Mouse (Mus musculus): ENCODE data around the gene Nasp. TPM values are rescaled to one million over a fixed set of nuclear protein-coding genes. Genes with fewer than 3 reads are reported as not detected.
A peak's percentile ranks its signal among the peaks of the same experiment; 100 is the strongest.

Nasp gene
- total and polyA plus RNA-seq, 3 experiments, result 3.0 to 18.3 (median 16.9) TPM

DNA sequence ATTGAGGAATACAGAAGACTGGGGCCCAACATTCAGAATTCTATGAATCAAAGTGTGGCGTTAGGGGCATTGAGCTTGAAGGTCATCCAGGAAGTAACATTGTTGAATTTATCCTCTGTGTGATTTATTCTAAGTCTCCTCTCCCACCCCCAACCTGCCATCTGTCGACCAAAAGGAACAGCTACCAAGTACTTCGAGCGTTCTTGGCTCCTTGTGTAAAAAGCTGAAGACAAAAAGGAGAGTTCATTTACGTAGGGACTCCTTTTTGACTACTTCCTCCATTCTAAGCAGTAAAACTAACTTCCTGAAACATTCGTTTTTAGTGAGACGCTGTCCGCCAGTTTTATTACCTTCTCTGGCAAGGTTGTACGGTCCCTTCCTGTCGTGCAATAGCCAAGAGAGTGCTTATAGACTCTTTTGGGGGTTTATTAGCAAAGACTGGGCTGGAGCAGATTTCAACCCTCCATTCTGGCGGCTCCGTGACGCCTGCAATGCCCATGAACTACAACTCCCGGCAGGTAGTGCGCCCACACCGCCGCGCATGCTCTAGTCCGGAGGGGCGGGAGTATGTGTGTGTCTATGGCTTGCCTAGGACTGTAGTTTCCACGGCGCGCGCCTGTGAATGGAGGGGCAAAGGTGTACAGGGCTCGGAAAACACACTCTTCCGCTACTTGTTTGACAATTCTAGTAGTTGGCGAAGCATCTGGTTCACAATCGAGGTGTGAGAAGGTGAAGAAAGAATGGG, 71.0 kb downstream of the Nasp start:
- H3K27ac ChIP-seq, result peak overlapping the region; percentile 95
- peak; percentile 95 to 96 for DNase-seq
- under 1% methylated on average over 28 of the region's 28 CpGs for WGBS
- TF ChIP-seq EP300 (IDR thresholded peaks at IDR 0.05; ENCODE audit: insufficient read depth, low read depth, low read length), result 0 out of 2 replicates have a peak, but pooled peaks have one; percentile 45
- peak; percentile 96 for TF ChIP-seq POLR2A (IDR thresholded peaks at IDR 0.05; ENCODE audit: insufficient read depth, low read depth, low read length)
- TF ChIP-seq CTCF (IDR thresholded peaks at IDR 0.05), result no peak
- H3K27me3 ChIP-seq (ENCODE audit: control insufficient read depth, insufficient read depth, low read length), result no peaks in the 10 kb centered on the region
- peak overlapping the region; percentile 73 for H3K9ac ChIP-seq (ENCODE audit: low read depth, low read length)
- peak overlapping the region; percentile 96 for H3K4me3 ChIP-seq
- peaks cover 3% of the 10 kb centered on the region; the same call in 1 of the 2 replicates for H3K79me2 ChIP-seq (replicated peaks; ENCODE audit: control insufficient read depth, insufficient read depth, low read length)
- intact Hi-C loops (cut with DNase I), result loop anchor here (5.0 to 10.0 kb wide), 5 partner anchors 41 to 436 kb away; partner anchors contain the start of genes Ccdc17, Ipp, Mast2 and Urod
- peaks cover 1% of the 10 kb centered on the region; the same call in 1 of the 2 replicates for H3K4me1 ChIP-seq (ENCODE audit: control insufficient read depth, insufficient read depth, low read length)
- peaks cover 15% of the 10 kb centered on the region for H3K36me3 ChIP-seq (ENCODE audit: control insufficient read depth, insufficient read depth, low read length)

DNA sequence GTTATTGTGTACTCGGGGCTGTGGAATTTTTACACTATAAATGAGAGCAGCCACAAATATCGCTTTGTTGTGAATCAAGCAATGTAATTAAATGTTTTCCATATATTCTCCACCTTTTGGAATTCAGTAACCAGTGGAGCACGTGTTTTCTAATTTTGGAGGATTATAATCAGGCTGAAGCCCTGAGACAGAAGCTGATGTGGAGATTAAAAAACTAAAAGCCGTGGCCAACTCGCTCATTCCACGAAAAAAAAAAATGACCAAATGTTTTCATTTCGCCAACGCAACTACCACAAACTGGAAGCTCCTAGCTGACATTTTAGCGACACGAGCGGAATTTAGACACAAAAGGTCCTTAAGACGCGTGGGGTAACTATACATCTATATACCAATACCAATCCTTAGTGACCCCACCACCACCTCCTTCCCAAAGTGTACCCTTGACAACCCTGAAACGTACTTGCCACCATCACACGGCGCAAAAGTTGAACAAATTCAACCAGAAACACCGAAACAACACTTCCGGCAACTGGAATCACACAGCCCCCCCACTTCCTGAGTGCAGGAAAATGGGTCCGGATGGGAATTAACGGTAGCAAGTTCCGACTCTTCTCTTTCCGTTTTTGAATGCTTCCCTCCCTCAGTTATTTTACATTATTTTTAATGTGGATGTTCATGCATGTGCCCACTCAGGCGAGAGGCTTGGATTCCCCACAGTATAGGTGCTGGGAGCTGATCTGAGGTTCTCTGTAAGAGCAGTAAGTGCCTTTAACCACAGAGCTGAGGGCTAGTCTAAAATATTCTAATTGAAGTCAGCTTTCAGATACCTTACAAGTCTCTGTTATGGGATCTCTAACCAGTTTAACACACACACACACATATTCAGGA, 72.1 kb downstream of the Nasp start, which contains the start of gene Tmem69:
Gene Tmem69 (minus strand): TSS at position 524 of the 888 bp plus-strand sequence.
- H3K79me2 ChIP-seq (replicated peaks; ENCODE audit: control insufficient read depth, insufficient read depth, low read length), result 0 out of 2 replicates have a peak, but pooled peaks cover 2% of the 10 kb centered on the region
- TF ChIP-seq CTCF (IDR thresholded peaks at IDR 0.05), result no peak
- TF ChIP-seq EP300 (IDR thresholded peaks at IDR 0.05; ENCODE audit: insufficient read depth, low read depth, low read length), result 0 out of 2 replicates have a peak, but pooled peaks have one; percentile 63
- peak; percentile 70; the same call in 1 of the 2 replicates for TF ChIP-seq POLR2A (IDR thresholded peaks at IDR 0.05; ENCODE audit: insufficient read depth, low read depth, low read length)
- intact Hi-C loops (cut with DNase I), result loop anchor here (5.0 to 10.0 kb wide), 5 partner anchors 42 to 437 kb away; partner anchors contain the start of genes Ccdc17, Ipp, Mast2 and Urod
- peaks cover 1% of the 10 kb centered on the region; the same call in 1 of the 2 replicates for H3K4me1 ChIP-seq (ENCODE audit: control insufficient read depth, insufficient read depth, low read length)
- peak within 1 kb of the TSS; percentile 95 for H3K27ac ChIP-seq
- no peaks in the 10 kb centered on the region for H3K27me3 ChIP-seq (ENCODE audit: control insufficient read depth, insufficient read depth, low read length)
- peak within 1 kb of the TSS; percentile 96 for H3K4me3 ChIP-seq
- peak; percentile 79 to 81 for DNase-seq
- peak within 1 kb of the TSS; percentile 73 for H3K9ac ChIP-seq (ENCODE audit: low read depth, low read length)
- peaks cover 12% of the 10 kb centered on the region for H3K36me3 ChIP-seq (ENCODE audit: control insufficient read depth, insufficient read depth, low read length)
- WGBS, result 2% methylated on average over 23 of the region's 23 CpGs

DNA sequence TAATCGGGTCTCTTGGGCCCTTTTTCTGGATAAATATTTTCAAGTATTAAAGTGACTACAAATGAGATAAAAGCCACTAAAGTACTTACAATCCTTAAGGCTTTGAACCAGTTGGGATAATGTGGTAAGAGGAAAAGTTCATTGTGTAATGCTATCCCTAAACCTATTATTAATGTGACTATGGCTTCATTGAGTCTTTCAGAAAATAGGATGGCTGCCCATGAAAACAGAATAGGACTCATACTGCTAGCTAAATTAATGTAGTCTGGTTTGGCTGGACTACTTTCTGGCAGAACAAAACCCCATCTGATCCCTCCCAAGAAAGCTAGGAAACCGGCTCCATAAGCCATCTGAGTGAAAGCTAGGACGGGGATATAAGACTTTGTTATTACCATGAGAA, 74.7 kb downstream of the Nasp start:
- Histone ChIP-seq H3K79me2 (replicated peaks; ENCODE audit: control insufficient read depth, insufficient read depth, low read length) (0 out of 2 replicates have a peak, but pooled peaks cover 1% of the 10 kb centered on the region), H3K36me3 (ENCODE audit: control insufficient read depth, insufficient read depth, low read length) (no peaks in the 10 kb centered on the region; the same call in 1 of the 2 replicates), H3K27me3 (ENCODE audit: control insufficient read depth, insufficient read depth, low read length) (no peaks in the 10 kb centered on the region), H3K27ac (no peak overlapping the region), H3K4me1 (ENCODE audit: control insufficient read depth, insufficient read depth, low read length) (no peaks in the 10 kb centered on the region), H3K9ac (ENCODE audit: low read depth, low read length) (no peak overlapping the region), H3K4me3 (no peak overlapping the region)
- no peak for DNase-seq
- 85% methylated on average over 3 of the region's 3 CpGs for WGBS
- intact Hi-C loops (cut with DNase I), result loop anchor here (10.0 kb wide), 1 partner anchor 208 kb away; no protein-coding TSS in a partner anchor
- TF ChIP-seq POLR2A (IDR thresholded peaks at IDR 0.05; ENCODE audit: insufficient read depth, low read depth, low read length) (no peak), EP300 (IDR thresholded peaks at IDR 0.05; ENCODE audit: insufficient read depth, low read depth, low read length) (no peak), CTCF (IDR thresholded peaks at IDR 0.05) (no peak)

Other genes starting within 250 kb of the Nasp start
- 100 to 1,000 TPM; 108 to 136 TPM for gene Mast2, start 163.8 kb downstream of the Nasp start, total RNA-seq (2021)
- gene Mast2, start 163.8 kb downstream of the Nasp start, polyA plus RNA-seq (2012; rRNA removed), result 144 and 149 TPM in 2 replicates
- 10 to 100 TPM; 14.8 to 15.1 TPM for gene Ipp, start 120.4 kb downstream of the Nasp start, total RNA-seq (2021)
- gene Ipp, start 120.4 kb downstream of the Nasp start, polyA plus RNA-seq (2012; rRNA removed), result 3.5 and 6.9 TPM in 2 replicates
- 10 to 100 TPM; 24.8 to 30.5 TPM for gene Tmem69, start 72.0 kb downstream of the Nasp start, total RNA-seq (2021)
- gene Tmem69, start 72.0 kb downstream of the Nasp start, polyA plus RNA-seq (2012; rRNA removed), result 12.0 and 19.1 TPM in 2 replicates
- gene Gpbp1l1, start 70.3 kb downstream of the Nasp start, total RNA-seq (2021), result 10 to 100 TPM; 57.9 to 65.9 TPM
- 37.7 and 55.3 TPM in 2 replicates for gene Gpbp1l1, start 70.3 kb downstream of the Nasp start, polyA plus RNA-seq (2012; rRNA removed)
- gene Ccdc17, start 31.3 kb downstream of the Nasp start, total RNA-seq (2021), result 1 to 10 TPM; 2.9 to 3.4 TPM
- 4.5 and 8.1 TPM in 2 replicates for gene Ccdc17, start 31.3 kb downstream of the Nasp start, polyA plus RNA-seq (2012; rRNA removed)
- gene Akr1a1, start 23.7 kb upstream of the Nasp start, total RNA-seq (2021), result 100 to 1,000 TPM; 281 to 289 TPM
- gene Akr1a1, start 23.7 kb upstream of the Nasp start, polyA plus RNA-seq (2012; rRNA removed), result 247 and 371 TPM in 2 replicates
- 100 to 1,000 TPM; 447 to 516 TPM for gene Prdx1, start 57.6 kb upstream of the Nasp start, total RNA-seq (2021)
- gene Prdx1, start 57.6 kb upstream of the Nasp start, polyA plus RNA-seq (2012; rRNA removed), result 168 and 392 TPM in 2 replicates
- 10 to 100 TPM; 55.6 to 66.3 TPM for gene Mmachc, start 80.5 kb upstream of the Nasp start, total RNA-seq (2021)
- gene Mmachc, start 80.5 kb upstream of the Nasp start, polyA plus RNA-seq (2012; rRNA removed), result 66.8 and 95.1 TPM in 2 replicates
- gene Ccdc163, start 80.6 kb upstream of the Nasp start, total RNA-seq (2021), result 1 to 10 TPM; 4.3 to 5.5 TPM
- gene Ccdc163, start 80.6 kb upstream of the Nasp start, polyA plus RNA-seq (2012; rRNA removed), result 17.2 and 30.9 TPM in 2 replicates
- gene Tesk2, start 93.0 kb upstream of the Nasp start, total RNA-seq (2021), result 1 to 10 TPM; 1.6 to 2.3 TPM
- gene Tesk2, start 93.0 kb upstream of the Nasp start, polyA plus RNA-seq (2012; rRNA removed), result 1.5 and 3.0 TPM in 2 replicates
- gene Toe1, start 179.7 kb upstream of the Nasp start, total RNA-seq (2021), result 1 to 10 TPM; 5.7 to 8.6 TPM
- 12.3 and 15.3 TPM in 2 replicates for gene Toe1, start 179.7 kb upstream of the Nasp start, polyA plus RNA-seq (2012; rRNA removed)
- 1 to 10 TPM; 1.2 to 1.5 TPM for gene Mutyh, start 179.8 kb upstream of the Nasp start, total RNA-seq (2021)
- 3.5 and 3.7 TPM in 2 replicates for gene Mutyh, start 179.8 kb upstream of the Nasp start, polyA plus RNA-seq (2012; rRNA removed)
- gene Hpdl, start 193.8 kb upstream of the Nasp start, total RNA-seq (2021), result 1 to 10 TPM; 3.9 to 4.8 TPM
- 4.0 and 4.3 TPM in 2 replicates for gene Hpdl, start 193.8 kb upstream of the Nasp start, polyA plus RNA-seq (2012; rRNA removed)
- 1 to 10 TPM; 1.0 TPM for gene Zswim5, start 249.4 kb upstream of the Nasp start, total RNA-seq (2021)
- gene Zswim5, start 249.4 kb upstream of the Nasp start, polyA plus RNA-seq (2012; rRNA removed), result 0.86 and 1.4 TPM in 2 replicates

All from heart, adult 2 months (tissue).